Mouse (Mus musculus) thymus, postnatal 10 days (tissue): Measurements from ENCODE around the gene Samd4.
"Not testable (repeated sequence)": the region's sequence is repeated elsewhere in the genome, so short reads cannot be mapped to it uniquely, and the experiment has no call there.

Experiments used
- DNase-seq, 2 experiments: peaks; one replicate each; pipeline ENCODE4 v3.0.0; 2021; ENCODE audit warnings: low spot score in 2 of 2

The Samd4 gene

DNA sequence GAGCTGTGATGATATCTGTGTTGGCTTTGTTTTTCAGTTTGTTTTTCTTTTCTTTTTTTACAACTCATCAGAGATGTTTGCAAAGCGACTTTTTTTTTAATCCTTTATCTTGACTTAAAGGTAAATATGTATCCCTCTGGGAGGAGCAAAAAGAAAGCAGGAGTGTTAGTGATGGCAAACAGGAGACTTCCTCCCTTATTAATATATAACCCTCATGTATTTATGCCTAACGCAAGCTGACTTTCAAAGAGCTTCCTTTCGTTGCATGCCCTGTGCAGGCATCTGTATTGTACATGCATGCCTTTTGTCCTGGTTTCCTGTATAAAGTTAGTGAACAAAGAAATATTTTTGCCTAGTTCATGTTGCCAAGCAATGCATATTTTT lies 222.5 kb downstream of the Samd4 start:
- DNase-seq, result no peak

DNA sequence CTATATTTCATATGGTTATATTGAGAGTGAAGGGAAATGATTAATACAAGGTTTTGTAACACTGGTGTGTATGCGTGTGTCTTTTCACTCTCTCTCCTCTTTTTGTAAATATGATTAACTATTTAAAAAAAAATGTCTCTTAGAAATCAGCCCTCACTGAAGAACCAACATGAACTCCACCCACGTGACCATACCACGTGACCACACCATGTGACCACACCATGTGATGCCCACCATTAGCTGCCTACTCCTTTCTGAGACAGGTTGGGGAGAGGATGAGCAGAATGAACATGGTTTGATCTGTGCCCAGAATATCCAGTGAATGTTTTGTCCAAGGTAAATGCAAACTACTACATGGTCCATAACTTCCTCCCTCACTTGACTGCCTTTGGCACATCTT lies 223.1 kb downstream of the Samd4 start:
- DNase-seq, result no peak

DNA sequence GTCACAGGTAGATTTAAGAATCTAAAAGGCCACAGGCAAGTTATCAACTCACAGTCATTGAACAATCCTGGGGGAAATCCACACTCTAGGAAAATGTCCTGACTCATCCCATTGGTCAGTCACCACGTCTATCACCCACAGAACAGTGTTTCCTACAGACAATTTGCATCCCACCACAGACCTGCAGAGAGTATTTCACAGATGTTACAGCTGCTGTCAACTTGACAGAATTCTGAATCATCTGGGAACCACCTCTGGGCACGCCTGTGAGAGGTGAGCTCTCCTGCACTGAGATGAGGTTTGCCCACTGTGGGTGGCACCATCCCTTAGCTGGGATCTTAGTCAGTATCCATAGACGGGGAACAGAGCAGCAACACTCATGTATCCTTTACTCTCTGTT lies 224.8 kb downstream of the Samd4 start:
- DNase-seq, result no peak

DNA sequence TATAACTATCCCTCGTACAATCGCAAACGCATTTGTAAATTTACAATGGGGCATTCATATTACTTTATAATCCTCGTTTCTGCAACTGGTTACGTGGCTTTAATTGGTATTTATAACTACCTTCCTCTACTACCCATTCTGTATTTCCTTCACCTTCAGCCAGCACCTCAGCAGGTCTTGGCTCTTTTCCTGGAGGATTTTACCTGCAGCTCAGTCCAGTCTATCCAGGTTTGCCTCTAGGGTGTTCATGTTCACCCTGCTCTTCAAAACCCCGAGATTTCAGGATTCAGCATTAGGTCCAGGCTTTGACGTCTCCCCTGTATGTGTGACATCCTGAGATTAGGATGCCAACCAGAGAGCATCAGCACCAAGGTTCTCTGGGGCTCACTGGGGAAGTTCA lies 227.7 kb downstream of the Samd4 start:
- DNase-seq, result not testable (repeated sequence)

DNA sequence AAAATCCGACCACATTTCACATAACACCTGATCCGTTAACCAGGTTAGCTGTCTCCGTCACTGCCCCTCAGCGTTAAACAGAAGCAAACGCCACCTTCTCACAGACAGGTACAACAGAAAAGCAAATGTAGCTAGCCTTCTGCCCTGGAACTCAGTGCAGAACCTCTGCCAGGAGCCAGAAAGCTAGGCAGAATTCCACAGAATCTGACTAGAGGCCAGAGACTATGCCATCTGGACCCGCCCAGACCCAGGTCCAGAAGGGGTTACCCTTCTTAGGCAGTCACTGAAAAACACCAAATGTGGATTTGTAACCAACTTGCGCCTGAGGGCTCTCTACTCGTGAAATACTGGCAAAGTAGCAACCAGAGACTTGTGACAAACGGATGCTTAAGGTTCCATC lies 228.7 kb downstream of the Samd4 start:
- no peak for DNase-seq

DNA sequence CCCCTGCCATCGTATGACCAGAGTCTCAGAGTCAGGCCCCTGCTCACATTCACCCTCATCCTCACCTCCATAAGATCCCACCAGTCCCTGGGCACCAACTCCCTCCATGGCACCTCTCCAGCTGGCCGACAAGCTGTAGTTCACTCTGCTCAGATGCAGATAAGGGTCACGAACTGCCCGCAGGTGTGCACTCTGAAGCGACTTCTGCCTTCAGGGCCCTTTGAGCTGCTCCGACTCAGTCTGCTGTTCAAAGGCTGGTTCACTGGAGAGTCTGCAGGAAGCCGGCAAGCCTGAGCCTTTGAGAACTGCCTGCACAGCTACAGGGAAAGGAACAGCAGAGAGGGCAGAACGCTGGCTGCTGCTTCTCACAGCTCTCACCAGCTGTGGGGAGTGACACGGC lies 232.5 kb downstream of the Samd4 start:
- peak; percentile 70 to 82 for DNase-seq

GRCm38 (mm10) chr14:47116062-47116762 lies 233.6 kb downstream of the Samd4 start:
- DNase-seq, result no peak

GRCm38 (mm10) chr14:47117522-47117921 lies 234.9 kb downstream of the Samd4 start:
- DNase-seq, result no peak

DNA sequence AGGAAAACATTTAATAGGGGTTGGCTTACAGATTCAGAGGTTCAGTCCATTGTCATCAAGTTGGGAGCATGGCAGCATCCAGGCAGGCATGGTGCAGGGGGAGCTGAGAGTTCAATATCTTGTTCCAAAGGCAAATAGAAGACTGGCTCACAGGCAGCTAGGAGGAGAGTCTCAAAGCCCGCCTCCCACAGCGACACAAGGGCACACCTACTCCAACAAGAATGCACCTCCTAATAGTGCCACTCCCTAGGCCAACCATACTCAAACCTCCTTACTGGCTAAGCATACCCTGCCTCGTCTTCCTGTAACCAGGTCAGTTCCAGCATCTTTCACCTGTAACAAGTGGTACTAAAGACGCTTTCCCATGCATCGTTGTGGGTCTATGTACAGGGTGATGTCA lies 245.3 kb downstream of the Samd4 start:
- no peak for DNase-seq

DNA sequence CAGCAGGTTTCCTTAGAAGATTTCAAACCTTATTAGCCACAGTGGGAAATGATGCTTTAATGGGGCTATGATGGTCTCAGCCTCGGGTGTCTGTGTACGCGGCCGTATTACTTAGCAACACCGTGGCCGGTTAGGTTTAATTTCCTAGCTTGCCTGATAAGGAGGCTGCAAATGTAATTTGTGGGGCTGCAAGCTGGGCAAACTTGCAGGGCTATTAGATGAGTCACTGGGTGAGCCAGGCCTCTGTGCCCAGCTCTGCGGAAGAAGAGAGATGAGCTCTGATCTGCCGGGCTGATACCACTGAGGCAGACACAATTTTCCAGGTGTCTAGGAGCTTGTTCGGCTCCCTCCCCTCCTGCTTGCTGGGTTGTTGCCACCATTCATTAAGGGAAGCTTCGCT lies 251.3 kb downstream of the Samd4 start:
- DNase-seq, result no peak

DNA sequence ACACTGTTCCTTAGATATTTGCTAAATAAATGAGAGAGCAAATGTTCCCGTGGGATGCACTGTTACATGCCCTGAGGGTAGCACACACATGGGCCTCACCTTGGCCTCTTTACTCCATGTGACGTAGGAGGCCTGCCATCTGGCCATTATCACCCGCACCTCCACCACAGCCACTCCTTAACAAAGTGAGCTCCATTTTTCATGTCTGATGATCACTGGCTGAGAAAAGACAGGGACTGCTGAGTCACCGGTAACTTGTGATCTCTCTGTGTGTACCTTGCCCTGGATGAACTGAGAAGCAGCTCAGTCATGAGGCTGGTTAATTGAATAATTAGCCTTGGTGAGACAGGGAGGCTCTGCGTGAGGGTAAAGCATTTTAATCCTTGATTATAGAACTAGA lies 254.0 kb downstream of the Samd4 start:
- no peak for DNase-seq

DNA sequence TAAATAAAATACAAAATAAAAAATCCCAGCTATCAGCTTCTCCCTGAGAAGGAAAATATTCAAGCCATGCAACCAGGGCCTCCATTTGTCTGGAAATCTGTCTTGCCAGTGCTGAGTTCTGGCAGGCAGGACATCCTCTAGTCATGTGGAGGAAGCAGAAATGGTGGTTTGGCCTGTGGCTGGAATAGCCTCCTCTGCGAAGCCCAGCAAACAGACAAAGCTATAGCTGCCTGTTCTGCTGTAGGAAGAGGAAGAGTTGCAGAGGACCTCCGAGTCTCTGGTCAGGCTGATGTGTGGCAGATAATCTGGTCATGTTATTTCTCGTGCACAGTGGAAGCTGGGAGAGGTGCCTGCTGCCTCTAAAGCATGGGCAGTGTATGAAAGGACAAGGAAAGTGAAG lies 256.2 kb downstream of the Samd4 start:
- no peak for DNase-seq

GRCm38 (mm10) chr14:47144326-47144725 lies 261.7 kb downstream of the Samd4 start:
- DNase-seq, result no peak

DNA sequence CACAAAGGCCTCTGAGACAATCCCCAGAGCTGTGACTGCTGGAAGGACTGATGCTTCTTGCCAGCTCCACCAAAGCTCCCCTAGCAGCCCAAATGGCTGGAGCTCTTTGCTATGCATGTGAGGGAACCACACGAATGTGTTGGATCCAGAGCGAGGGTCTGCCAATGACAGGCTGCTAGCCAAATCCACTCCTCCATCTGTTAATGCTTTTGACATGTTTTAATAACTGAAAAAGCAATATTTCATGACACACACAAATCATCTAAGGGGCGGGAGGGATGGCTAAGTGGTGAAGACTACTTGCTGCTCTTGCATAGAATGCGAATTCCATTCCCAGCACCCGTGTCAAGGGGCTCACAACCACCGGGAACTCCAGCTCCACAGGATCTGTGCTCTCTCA lies 268.7 kb downstream of the Samd4 start:
- DNase-seq, result no peak

GRCm38 (mm10) chr14:47154303-47154702 lies 271.6 kb downstream of the Samd4 start:
- no peak for DNase-seq
